Mouse (Mus musculus): ENCODE measurements around the gene P4hb.

DNA sequence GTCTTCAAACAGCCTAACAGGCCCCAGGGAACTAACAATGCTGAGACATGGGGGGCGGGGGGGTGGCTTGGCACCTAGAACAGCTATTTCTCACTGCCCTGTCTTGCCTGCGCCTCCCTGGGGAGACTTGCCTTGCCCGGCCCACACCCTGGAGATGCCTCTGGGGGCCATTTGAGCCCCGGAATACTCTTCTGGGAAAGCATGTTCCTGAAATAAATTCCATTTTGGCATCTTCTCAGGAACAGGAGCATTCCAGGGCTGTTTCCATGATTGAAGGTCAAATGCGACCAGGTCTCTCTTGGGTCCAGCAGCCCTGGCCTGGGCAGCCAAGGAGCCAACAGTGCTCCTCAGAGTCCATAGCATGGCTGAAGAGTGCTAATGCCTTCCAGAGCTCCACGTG is 30.7 kb downstream of the P4hb start:
- TF ChIP-seq CTCF (IDR thresholded peaks at IDR 0.05; ENCODE audit: control insufficient read depth, insufficient read depth, insufficient read length): no peak
- no peak for TF ChIP-seq USF1 (IDR thresholded peaks at IDR 0.05; ENCODE audit: low read depth)
- TF ChIP-seq MAX (IDR thresholded peaks at IDR 0.05): no peak
- TF ChIP-seq CEBPB (IDR thresholded peaks at IDR 0.05; ENCODE audit: low read depth): no peak
- TF ChIP-seq MYOD1 (IDR thresholded peaks at IDR 0.05; ENCODE audit: control insufficient read depth, insufficient read length, low read depth): no peak
- TF ChIP-seq FOSL1 (IDR thresholded peaks at IDR 0.05; ENCODE audit: insufficient read depth, low read length, poor library complexity, severe bottlenecking): no peak

Data from C2C12 (cell line).